Mouse (Mus musculus) forelimb bud, embryonic 11.5 days (tissue): ENCODE measurements around the gene Fmo1.
"Not testable (repeated sequence)": the region's sequence is repeated elsewhere in the genome, so short reads cannot be mapped to it uniquely, and the experiment has no call there.

Source experiments
- DNase-seq: peaks from one replicate; pipeline ENCODE4 v3.0.0-alpha.2; 2012; ENCODE audit warnings: low read depth, low spot score

Fmo1 gene

DNA sequence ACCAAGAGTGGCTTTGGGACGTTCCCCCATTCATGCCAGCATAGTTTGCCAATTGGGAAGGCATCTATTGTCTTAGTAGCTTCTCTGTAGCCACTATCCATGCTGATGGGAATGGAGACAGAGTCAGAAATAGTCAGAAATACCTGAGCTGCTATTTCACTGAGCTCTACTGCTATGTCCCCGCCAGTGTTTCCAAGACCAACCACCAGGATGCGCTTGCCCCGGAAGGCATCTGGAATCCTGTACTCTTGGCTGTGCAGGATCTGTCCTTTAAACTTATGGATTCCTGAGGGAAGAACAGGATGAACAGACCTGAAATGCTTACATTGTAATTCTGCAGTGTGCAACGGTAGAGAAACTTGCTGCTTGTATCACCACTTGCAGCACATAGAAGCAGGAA lies 61.4 kb downstream of the Fmo1 start:
- no peak for DNase-seq

DNA sequence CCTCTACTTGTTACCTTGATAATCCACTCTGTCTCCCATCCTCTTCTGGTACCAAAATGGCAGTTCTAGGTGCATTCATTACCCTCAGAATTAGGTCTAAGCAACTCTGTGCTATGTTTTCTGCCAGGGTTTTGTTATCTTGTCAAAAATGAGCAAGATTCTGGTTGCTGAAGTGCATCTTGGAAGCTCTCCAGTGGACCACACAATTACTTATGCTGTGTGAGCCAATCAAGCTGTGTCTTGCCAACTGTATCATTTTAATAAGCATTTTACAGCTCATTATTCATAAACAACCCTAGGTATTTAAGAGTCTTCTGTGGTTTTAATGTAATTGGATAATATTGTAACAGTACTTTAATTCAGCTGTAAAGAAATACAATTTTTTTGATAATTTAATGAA lies 70.0 kb downstream of the Fmo1 start:
- DNase-seq, result no peak

DNA sequence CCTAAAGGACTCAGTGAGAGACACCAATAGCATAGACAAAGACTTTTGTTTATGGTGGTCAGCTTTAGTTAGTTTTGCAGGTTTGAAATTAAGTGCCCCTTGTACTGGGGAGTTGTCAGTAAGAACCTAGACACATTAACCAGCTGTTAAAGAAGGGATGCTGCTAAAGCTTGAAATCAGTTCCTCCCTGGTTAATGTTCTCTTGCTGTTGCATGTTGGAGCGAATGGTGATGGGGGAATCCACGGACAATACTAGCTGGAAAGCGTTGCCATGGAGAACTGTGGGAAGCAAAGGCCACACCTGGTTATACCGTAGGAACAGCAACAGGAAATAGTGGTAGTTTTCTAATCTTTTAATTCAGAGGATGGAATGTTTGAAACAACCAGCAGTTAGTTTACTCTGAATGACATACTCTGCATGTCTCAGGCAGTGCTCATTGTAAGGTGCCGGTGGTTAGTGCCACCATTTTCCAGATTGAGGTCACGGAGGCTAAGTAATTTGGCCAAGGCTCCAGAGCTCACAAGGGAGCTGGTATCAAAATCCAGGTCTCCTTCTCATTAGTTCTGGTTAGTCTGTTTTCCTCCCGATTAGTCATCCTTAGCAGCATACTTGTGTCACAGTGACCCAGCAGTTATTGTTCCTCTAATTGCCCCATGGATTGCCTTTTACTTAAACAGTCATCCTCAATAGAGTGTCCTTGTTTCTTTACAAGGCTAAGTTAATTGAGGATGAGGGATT lies 73.9 kb downstream of the Fmo1 start:
- DNase-seq, result no peak

DNA sequence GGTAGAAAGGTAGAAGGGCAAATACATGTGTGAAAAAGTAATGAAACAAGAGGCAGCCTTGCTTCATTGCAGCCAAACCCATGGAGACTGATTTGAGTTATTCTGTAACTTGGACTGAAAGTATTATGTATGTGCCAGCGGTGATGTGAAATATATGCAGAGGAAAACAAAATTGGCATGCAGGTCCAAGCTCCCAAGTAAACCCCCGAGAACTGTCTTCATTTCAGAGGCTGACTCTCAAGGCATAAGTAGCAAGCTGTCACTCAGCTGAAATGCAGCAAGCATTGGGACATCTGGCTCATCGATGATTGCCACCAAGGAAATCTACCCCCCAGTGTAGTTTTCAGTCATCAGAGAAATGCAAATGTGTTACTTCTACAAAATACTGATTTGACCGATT lies 81.2 kb downstream of the Fmo1 start:
- DNase-seq, result no peak

DNA sequence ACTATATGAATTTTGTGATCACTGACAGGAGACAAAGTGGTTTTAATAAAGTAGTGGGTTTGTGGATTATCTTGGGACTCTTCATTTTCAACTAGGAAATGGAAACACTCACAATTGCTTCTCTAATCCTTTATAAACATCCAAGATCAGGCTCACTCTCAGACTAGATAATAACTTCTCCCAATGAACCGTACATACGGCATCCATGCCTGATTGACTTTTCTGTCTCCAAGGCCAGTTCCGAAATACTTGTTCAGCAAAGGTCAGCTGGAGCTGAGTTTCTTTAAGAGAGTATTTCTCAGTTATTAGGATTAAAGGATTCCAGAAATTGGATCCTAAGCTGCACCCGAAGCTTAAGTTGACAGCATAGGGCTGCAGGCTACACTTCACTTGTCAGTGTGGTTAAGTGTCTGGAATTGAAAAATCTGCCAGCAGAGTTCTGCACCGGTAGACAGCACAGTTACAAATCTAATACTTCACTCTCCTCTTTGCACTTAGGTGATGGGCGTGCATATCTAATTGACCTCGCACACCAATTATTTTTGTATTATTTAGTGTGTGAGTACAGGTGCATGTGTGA lies 82.7 kb downstream of the Fmo1 start:
- DNase-seq, result no peak

DNA sequence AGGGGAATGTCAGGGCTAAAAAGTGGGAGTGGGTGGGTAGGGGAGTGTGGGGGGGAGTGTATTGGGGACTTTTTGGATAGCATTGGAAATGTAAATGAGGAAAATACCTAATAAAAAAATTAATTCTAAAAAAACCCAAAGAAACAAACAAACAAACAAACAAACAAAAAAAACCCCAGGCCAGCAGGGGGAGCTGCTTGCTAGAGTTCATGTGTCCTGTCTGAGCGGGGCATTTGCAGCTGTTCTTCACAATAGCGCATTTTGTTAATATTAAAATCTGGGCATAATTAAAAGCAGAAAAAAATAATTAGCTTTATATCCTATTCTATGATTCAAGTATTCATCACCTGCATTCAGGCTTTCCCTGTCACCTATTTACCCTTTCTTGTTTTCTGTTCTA lies 85.4 kb downstream of the Fmo1 start:
- DNase-seq, result not testable (repeated sequence)
